Mouse (Mus musculus): ENCODE data around the gene Sccpdh. TPM values are rescaled to one million over a fixed set of nuclear protein-coding genes. Genes with fewer than 3 reads are reported as not detected.
A peak's percentile ranks its signal among the peaks of the same experiment; 100 is the strongest.

Sccpdh gene
- polyA plus RNA-seq, 1 experiment: 1.8 TPM

- Histone ChIP-seq H3K4me3 (ENCODE audit: extremely low read depth, insufficient read depth, insufficient read length) (no peak overlapping the region), H3K4me1 (ENCODE audit: control insufficient read depth, insufficient read depth, insufficient read length) (no peaks in the 10 kb centered on the region), H3K27me3 (ENCODE audit: control insufficient read depth, insufficient read depth, low read length) (no peaks in the 10 kb centered on the region), H3K27ac (ENCODE audit: insufficient read depth, low read length) (no peak overlapping the region), H3K36me3 (ENCODE audit: control insufficient read depth, insufficient read depth, low read length) (peaks cover 11% of the 10 kb centered on the region)
- DNase-seq (ENCODE audit: low read depth in 1 of 2, low spot score in 2 of 2): no peak
- 91% methylated on average over 5 of the region's 5 CpGs for WGBS
- TF ChIP-seq CTCF (IDR thresholded peaks at IDR 0.05; ENCODE audit: extremely low read depth, insufficient read depth, insufficient read length, insufficient replicate concordance): no peak
- no peak for TF ChIP-seq POLR2A (IDR thresholded peaks at IDR 0.05; ENCODE audit: low read depth, low read length)
Measured at GRCm38 (mm10) chr1:179629276-179629675, 38.7 kb upstream of the Sccpdh start.

GRCm38 (mm10) chr1:179632746-179633413 lies 35.1 kb upstream of the Sccpdh start:
- WGBS: 57% methylated on average over 11 of the region's 11 CpGs
- no peak overlapping the region for H3K4me3 ChIP-seq (ENCODE audit: extremely low read depth, insufficient read depth, insufficient read length)
- no peak for TF ChIP-seq CTCF (IDR thresholded peaks at IDR 0.05; ENCODE audit: extremely low read depth, insufficient read depth, insufficient read length, insufficient replicate concordance)
- no peak for TF ChIP-seq POLR2A (IDR thresholded peaks at IDR 0.05; ENCODE audit: low read depth, low read length)
- no peaks in the 10 kb centered on the region for H3K27me3 ChIP-seq (ENCODE audit: control insufficient read depth, insufficient read depth, low read length)
- no peak for DNase-seq (ENCODE audit: low read depth in 1 of 2, low spot score in 2 of 2)
- H3K4me1 ChIP-seq (ENCODE audit: control insufficient read depth, insufficient read depth, insufficient read length): no peaks in the 10 kb centered on the region
- no peaks in the 10 kb centered on the region for H3K36me3 ChIP-seq (ENCODE audit: control insufficient read depth, insufficient read depth, low read length)
- no peak overlapping the region for H3K27ac ChIP-seq (ENCODE audit: insufficient read depth, low read length)

GRCm38 (mm10) chr1:179633414-179633752 lies 34.6 kb upstream of the Sccpdh start:
- TF ChIP-seq POLR2A (IDR thresholded peaks at IDR 0.05; ENCODE audit: low read depth, low read length) (no peak), CTCF (IDR thresholded peaks at IDR 0.05; ENCODE audit: extremely low read depth, insufficient read depth, insufficient read length, insufficient replicate concordance) (peak; percentile 3; the same call in 1 of the 2 replicates)
- Histone ChIP-seq H3K36me3 (ENCODE audit: control insufficient read depth, insufficient read depth, low read length) (no peaks in the 10 kb centered on the region), H3K27ac (ENCODE audit: insufficient read depth, low read length) (no peak overlapping the region), H3K4me1 (ENCODE audit: control insufficient read depth, insufficient read depth, insufficient read length) (no peaks in the 10 kb centered on the region), H3K27me3 (ENCODE audit: control insufficient read depth, insufficient read depth, low read length) (no peaks in the 10 kb centered on the region), H3K4me3 (ENCODE audit: extremely low read depth, insufficient read depth, insufficient read length) (no peak overlapping the region)
- no peak for DNase-seq (ENCODE audit: low read depth in 1 of 2, low spot score in 2 of 2)
- 18% methylated on average over 1 of the region's 1 CpGs for WGBS

- Histone ChIP-seq H3K4me1 (ENCODE audit: control insufficient read depth, insufficient read depth, insufficient read length) (no peaks in the 10 kb centered on the region), H3K27me3 (ENCODE audit: control insufficient read depth, insufficient read depth, low read length) (no peaks in the 10 kb centered on the region), H3K27ac (ENCODE audit: insufficient read depth, low read length) (no peak overlapping the region), H3K36me3 (ENCODE audit: control insufficient read depth, insufficient read depth, low read length) (no peaks in the 10 kb centered on the region), H3K4me3 (ENCODE audit: extremely low read depth, insufficient read depth, insufficient read length) (no peak overlapping the region)
- 86% methylated on average over 3 of the region's 3 CpGs for WGBS
- no peak for DNase-seq (ENCODE audit: low read depth in 1 of 2, low spot score in 2 of 2)
- TF ChIP-seq POLR2A (IDR thresholded peaks at IDR 0.05; ENCODE audit: low read depth, low read length) (no peak), CTCF (IDR thresholded peaks at IDR 0.05; ENCODE audit: extremely low read depth, insufficient read depth, insufficient read length, insufficient replicate concordance) (no peak)
Measured at GRCm38 (mm10) chr1:179634159-179634558, 33.9 kb upstream of the Sccpdh start.

- no peaks in the 10 kb centered on the region for H3K27me3 ChIP-seq (ENCODE audit: control insufficient read depth, insufficient read depth, low read length)
- no peaks in the 10 kb centered on the region for H3K4me1 ChIP-seq (ENCODE audit: control insufficient read depth, insufficient read depth, insufficient read length)
- no peaks in the 10 kb centered on the region for H3K36me3 ChIP-seq (ENCODE audit: control insufficient read depth, insufficient read depth, low read length)
- WGBS: 83% methylated on average over 4 of the region's 4 CpGs
- H3K27ac ChIP-seq (ENCODE audit: insufficient read depth, low read length): no peak overlapping the region
- no peak for DNase-seq (ENCODE audit: low read depth in 1 of 2, low spot score in 2 of 2)
- no peak overlapping the region for H3K4me3 ChIP-seq (ENCODE audit: extremely low read depth, insufficient read depth, insufficient read length)
- TF ChIP-seq CTCF (IDR thresholded peaks at IDR 0.05; ENCODE audit: extremely low read depth, insufficient read depth, insufficient read length, insufficient replicate concordance) (no peak), POLR2A (IDR thresholded peaks at IDR 0.05; ENCODE audit: low read depth, low read length) (no peak)
Measured at GRCm38 (mm10) chr1:179642726-179643125, 25.3 kb upstream of the Sccpdh start.

- no peak overlapping the region for H3K27ac ChIP-seq (ENCODE audit: insufficient read depth, low read length)
- H3K4me1 ChIP-seq (ENCODE audit: control insufficient read depth, insufficient read depth, insufficient read length): no peaks in the 10 kb centered on the region
- H3K4me3 ChIP-seq (ENCODE audit: extremely low read depth, insufficient read depth, insufficient read length): no peak overlapping the region
- no peak for TF ChIP-seq POLR2A (IDR thresholded peaks at IDR 0.05; ENCODE audit: low read depth, low read length)
- TF ChIP-seq CTCF (IDR thresholded peaks at IDR 0.05; ENCODE audit: extremely low read depth, insufficient read depth, insufficient read length, insufficient replicate concordance): no peak
- no peak for DNase-seq (ENCODE audit: low read depth in 1 of 2, low spot score in 2 of 2)
- no peaks in the 10 kb centered on the region for H3K36me3 ChIP-seq (ENCODE audit: control insufficient read depth, insufficient read depth, low read length)
- WGBS: 82% methylated on average over 3 of the region's 3 CpGs
- no peaks in the 10 kb centered on the region for H3K27me3 ChIP-seq (ENCODE audit: control insufficient read depth, insufficient read depth, low read length)
Measured at GRCm38 (mm10) chr1:179644151-179644550, 23.9 kb upstream of the Sccpdh start.

Data from spleen, adult 2 months (tissue).